Mouse (Mus musculus): ENCODE results near the gene Reg1.

DNA sequence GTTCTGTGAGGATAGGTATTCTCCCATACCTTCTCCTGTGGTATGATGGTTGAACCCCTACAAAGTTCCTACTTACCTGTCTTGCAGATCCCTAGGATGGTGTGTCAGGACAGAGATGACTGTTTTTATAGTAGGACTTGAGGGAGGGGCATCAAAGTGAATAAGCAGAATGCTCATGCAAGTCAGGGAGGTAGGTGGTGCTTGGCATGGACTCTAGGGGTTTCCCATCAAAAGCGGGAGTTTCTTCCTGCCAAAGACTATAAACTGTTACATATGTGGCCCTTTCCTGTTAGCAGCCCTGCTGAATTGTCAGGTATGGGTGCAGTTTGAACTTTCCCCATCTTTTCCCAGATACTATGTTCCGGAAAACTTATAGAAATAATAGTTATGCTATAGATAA is 46.3 kb downstream of the Reg1 start, which contains the start of gene Reg3g:
- TF ChIP-seq CTCF (IDR thresholded peaks at IDR 0.05; ENCODE audit: low read depth, low read length) (no peak), POLR2A (IDR thresholded peaks at IDR 0.05; ENCODE audit: extremely low read depth, insufficient read depth, low read length) (no peak)
